Mouse (Mus musculus): ENCODE results near the gene Ncstn.
A peak's percentile ranks its signal among the peaks of the same experiment; 100 is the strongest.

Ncstn gene

DNA sequence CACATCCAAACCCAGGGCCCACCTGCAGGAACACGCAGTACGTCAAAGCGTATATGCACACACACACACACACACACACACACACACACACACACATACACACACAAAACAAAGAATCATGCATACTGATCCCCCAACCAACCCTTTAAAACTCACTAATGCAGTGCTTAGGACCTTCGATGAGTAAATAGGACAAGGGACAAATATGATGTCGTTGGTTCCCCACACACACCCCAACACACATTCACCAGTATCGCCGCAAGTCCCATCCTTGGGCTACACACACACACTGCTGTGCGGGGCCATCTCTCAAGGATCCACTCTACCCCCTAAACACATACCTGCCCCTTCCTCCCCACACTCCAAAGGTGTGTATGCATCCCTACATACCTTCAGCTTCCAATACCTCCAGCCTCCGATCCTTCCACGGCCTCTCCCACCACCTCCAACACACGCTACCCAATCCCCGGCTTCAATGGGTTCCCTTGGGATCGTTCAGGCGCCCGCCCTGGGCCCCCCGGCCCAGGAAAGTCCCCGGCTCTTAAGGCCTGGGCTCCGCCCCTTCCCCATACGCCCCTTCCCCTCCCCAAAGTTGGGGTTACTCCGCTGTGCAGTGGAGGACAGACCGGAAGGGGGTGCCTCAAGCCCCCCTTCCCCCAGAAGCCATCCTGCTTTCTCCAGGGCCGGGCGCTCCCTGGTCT, 56.2 kb downstream of the Ncstn start:
- peak; percentile 77 for DNase-seq

- no peak for DNase-seq
Observed at GRCm38 (mm10) chr1:172025201-172025904, 57.2 kb downstream of the Ncstn start.

- DNase-seq, result no peak
Observed at GRCm38 (mm10) chr1:172024140-172024895, 58.3 kb downstream of the Ncstn start.

GRCm38 (mm10) chr1:172019863-172020521, 62.6 kb downstream of the Ncstn start:
- no peak for DNase-seq

- no peak for DNase-seq
Observed at GRCm38 (mm10) chr1:172019339-172019738, 63.3 kb downstream of the Ncstn start.

- no peak for DNase-seq
Observed at GRCm38 (mm10) chr1:172018336-172019311, 64.0 kb downstream of the Ncstn start.

GRCm38 (mm10) chr1:172017517-172018070, 65.0 kb downstream of the Ncstn start:
- DNase-seq, result no peak

GRCm38 (mm10) chr1:172016660-172017516, 65.7 kb downstream of the Ncstn start:
- DNase-seq, result no peak

- DNase-seq, result peak; percentile 44
Observed at GRCm38 (mm10) chr1:172016031-172016430, 66.6 kb downstream of the Ncstn start.
